Mouse (Mus musculus) spleen, postnatal 0 days (tissue): Measurements from ENCODE around the gene Gm7271. TPM values are rescaled to one million over a fixed set of nuclear protein-coding genes. Genes with fewer than 3 reads are reported as not detected.

Experiments
- polyA plus RNA-seq: library from polyadenylated mRNA; unstranded; fragments of >200 nt; fragmentation: Nextera tagmentation; extraction: Ambion mirVana; gene quantifications from 2 replicates; pipeline ENCODE4 v1.2.1, GENCODE M21; 2015

Gm7271 gene
- not detected in 2 replicates for polyA plus RNA-seq

DNA sequence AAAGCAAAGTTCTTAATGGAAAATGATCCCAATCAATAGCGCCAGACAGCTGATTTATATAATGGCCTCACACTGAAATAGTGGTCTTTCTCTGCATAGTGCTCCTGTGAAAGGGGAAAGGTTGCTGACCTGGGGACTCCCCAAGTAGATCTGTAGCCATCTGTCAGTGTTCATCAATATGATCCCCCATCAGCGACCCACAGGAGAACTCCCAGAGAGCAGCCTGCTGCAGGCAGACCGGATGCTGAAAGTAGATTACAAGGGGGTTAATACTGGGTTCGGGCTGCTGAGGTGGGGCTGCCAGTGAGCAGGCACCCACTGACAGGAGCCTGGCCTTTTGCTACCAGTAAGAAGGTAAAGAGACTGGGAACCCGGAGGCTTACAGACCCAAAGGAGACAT lies at the start of gene Gm7271:
Gm7271 (plus strand) TSS at position 230 of the 400 bp plus-strand sequence.

DNA sequence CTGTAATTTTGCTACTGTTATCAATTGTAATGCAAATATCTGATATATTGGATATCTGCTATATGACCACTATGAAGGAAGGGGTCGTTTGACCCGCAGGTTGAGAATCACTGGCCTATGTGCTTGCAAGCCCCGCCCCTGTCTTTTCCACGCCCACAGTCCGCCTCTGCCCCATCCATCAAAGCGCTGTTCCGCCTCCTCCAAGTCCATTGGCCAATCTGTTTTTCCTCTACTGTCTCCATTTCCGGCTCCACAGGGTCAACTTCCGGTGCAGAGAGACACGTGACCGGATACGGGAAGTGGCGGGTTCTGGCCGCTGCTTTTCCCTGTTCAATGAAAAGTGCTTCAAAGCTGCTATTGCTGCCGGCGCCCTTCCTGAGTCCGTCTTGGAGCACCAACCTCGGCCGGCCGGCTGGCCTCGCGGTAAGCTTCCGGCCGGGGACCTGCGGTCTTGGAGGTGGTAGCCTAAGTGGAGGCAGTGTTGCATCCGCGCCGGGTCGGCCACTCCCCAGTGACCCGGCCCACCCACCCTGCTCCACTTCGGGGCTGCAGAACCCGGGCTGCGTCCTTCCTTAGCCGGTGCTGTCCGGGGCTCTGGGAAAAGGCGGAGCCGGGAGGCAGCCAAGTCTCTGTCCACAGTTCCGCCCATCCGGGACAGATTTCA lies 45.3 kb downstream of the Gm7271 start, which contains the start of gene Exoc1:
Exoc1 (plus strand) TSS at position 272 of the 664 bp plus-strand sequence.

Other genes with a start within 250 kb of the Gm7271 start
- 4.4 and 6.6 TPM in 2 replicates for gene Clock, start 179.2 kb upstream of the Gm7271 start, polyA plus RNA-seq
- gene Pdcl2, start 152.9 kb upstream of the Gm7271 start, polyA plus RNA-seq = not detected in 2 replicates
- not detected in 2 replicates for gene Nmu, start 120.3 kb upstream of the Gm7271 start, polyA plus RNA-seq
- gene Exoc1, start 45.3 kb downstream of the Gm7271 start, polyA plus RNA-seq = 15.0 and 19.3 TPM in 2 replicates
- 5.4 and 5.9 TPM in 2 replicates for gene Cep135, start 104.7 kb downstream of the Gm7271 start, polyA plus RNA-seq
- gene C530008M17Rik, start 172.5 kb downstream of the Gm7271 start, polyA plus RNA-seq = 13.6 and 16.3 TPM in 2 replicates